Mouse (Mus musculus) heart, adult 10 weeks (tissue): ENCODE results near the gene Trim50. TPM values are rescaled to one million over a fixed set of nuclear protein-coding genes. Genes with fewer than 3 reads are reported as not detected.

Source experiments
- polyA plus RNA-seq: library from polyadenylated mRNA; stranded (reverse); fragments of 350-450 nt; fragmentation: Illumina TruSeq; extraction: RNeasy Lipid Tissue Mini Kit (QIAGEN cat#74804); gene quantifications from one replicate; pipeline ENCODE4 v1.2.3, GENCODE M21; 2014; ENCODE audit warnings: low read depth, low replicate concordance

Trim50 gene
- not detected for polyA plus RNA-seq

GRCm38 (mm10) chr5:135352995-135353394, at the start of gene Trim50:
Trim50 (plus strand) TSS chr5:135353295.

GRCm38 (mm10) chr5:135349862-135350261, 3.2 kb upstream of the Trim50 start, which contains the start of gene Fkbp6:
Fkbp6 (minus strand) TSS chr5:135350044.

GRCm38 (mm10) chr5:135369787-135370654, 16.9 kb downstream of the Trim50 start, which contains the start of gene Nsun5:
Nsun5 (plus strand) TSS chr5:135369953.

GRCm38 (mm10) chr5:135394004-135394823, 41.1 kb downstream of the Trim50 start, which contains the start of gene Pom121:
Pom121 (minus strand) TSS chr5:135394546.

Other genes starting within 250 kb of the Trim50 start
- gene Tbl2, start 203.6 kb upstream of the Trim50 start, polyA plus RNA-seq = 5.3 TPM
- 37.5 TPM for gene Bcl7b, start 185.0 kb upstream of the Trim50 start, polyA plus RNA-seq
- gene Baz1b, start 166.0 kb upstream of the Trim50 start, polyA plus RNA-seq = 40.2 TPM
- 0.58 TPM for gene Fzd9, start 102.1 kb upstream of the Trim50 start, polyA plus RNA-seq
- gene Fkbp6, start 3.3 kb upstream of the Trim50 start, polyA plus RNA-seq = not detected
- gene Nsun5, start 16.7 kb downstream of the Trim50 start, polyA plus RNA-seq = 18.7 TPM
- 10.7 TPM for gene Pom121, start 41.3 kb downstream of the Trim50 start, polyA plus RNA-seq
- gene Hip1, start 191.8 kb downstream of the Trim50 start, polyA plus RNA-seq = 21.3 TPM
- not detected for gene Ccl26, start 210.3 kb downstream of the Trim50 start, polyA plus RNA-seq
- 3.9 TPM for gene Ccl24, start 219.8 kb downstream of the Trim50 start, polyA plus RNA-seq